Mouse (Mus musculus): ENCODE data around the gene Scd2.

DNA sequence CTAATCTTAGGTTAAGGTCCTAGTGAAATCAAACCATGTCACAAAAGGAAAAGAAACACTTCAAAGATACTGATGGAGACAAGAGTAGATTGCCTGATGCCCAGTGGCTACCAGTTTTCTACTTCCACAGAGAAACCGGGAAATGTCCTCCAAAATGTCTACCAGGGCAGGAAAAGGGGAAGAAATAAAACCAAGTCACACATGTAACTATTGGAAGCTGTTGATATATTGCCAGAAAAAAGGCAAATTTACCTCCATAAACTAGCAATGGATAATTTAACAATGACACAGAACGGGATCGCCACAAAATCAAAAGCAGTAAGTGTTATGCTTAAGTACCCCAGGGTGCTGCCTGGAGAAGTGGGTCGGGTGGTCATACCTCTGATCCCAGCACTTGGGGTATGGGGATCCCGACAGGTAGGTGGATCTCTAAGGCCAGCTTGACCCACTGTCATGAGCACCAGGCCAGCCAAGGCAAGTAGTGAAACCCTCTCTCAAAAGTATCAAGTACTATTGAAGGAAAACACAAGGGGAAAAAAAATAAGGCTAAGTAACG, 14.5 kb downstream of the Scd2 start:
- TF ChIP-seq EP300 (optimal IDR thresholded peaks at IDR 0.05) (no peak), CTCF (IDR thresholded peaks at IDR 0.05; ENCODE audit: low read depth) (no peak)
